Mouse (Mus musculus): ENCODE measurements around the gene Lhx8.

GRCm38 (mm10) chr3:154332213-154332530 is 1.7 kb upstream of the Lhx8 start:
- TF ChIP-seq CTCF (IDR thresholded peaks at IDR 0.05; ENCODE audit: extremely low read depth, insufficient read depth, low read length) (no peak), POLR2A (IDR thresholded peaks at IDR 0.05; ENCODE audit: extremely low read depth, insufficient read depth, low read length) (no peak)

Data from cortical plate, adult 2 months (tissue).